Mouse (Mus musculus) layer of hippocampus, postnatal 25 days (tissue): ENCODE results near the gene Car15. TPM values are rescaled to one million over a fixed set of nuclear protein-coding genes. Genes with fewer than 3 reads are reported as not detected.

Experiments used
- DNase-seq, 2 experiments: peaks; one replicate each; pipeline ENCODE4 v3.0.0; 2022; ENCODE audit warnings: mixed read lengths in 2 of 2, low spot score in 1 of 2; ENCODE audit errors: extremely low spot score in 1 of 2
- total RNA-seq, 2 experiments: library from RNA; stranded (reverse); gene quantifications; 2 replicates each; pipeline ENCODE4 v1.2.3; 2021

Gene Car15
- total RNA-seq, 2 experiments from 2014 or later, result 12.9 to 13.5 TPM

GRCm38 (mm10) chr16:17802839-17803674, 35.1 kb downstream of the Car15 start:
- peak in 1 of 2 experiments; percentile 42 for DNase-seq

- DNase-seq, result no peak
Observed at GRCm38 (mm10) chr16:17802456-17802838, 35.7 kb downstream of the Car15 start.

GRCm38 (mm10) chr16:17801777-17802455, 36.2 kb downstream of the Car15 start:
- no peak for DNase-seq

GRCm38 (mm10) chr16:17799584-17799983, 38.6 kb downstream of the Car15 start:
- no peak for DNase-seq

- DNase-seq, result no peak
Observed at GRCm38 (mm10) chr16:17798321-17799180, 39.6 kb downstream of the Car15 start.

- DNase-seq, result no peak
Observed at GRCm38 (mm10) chr16:17797812-17798311, 40.3 kb downstream of the Car15 start.

GRCm38 (mm10) chr16:17796971-17797811, 41.0 kb downstream of the Car15 start, which contains the start of gene Scarf2:
Scarf2 (plus strand) TSS chr16:17797282.
- DNase-seq, result no peak

- no peak for DNase-seq
Observed at GRCm38 (mm10) chr16:17796519-17796918, 41.6 kb downstream of the Car15 start.

GRCm38 (mm10) chr16:17795643-17796042, 42.5 kb downstream of the Car15 start:
- DNase-seq, result no peak

- no peak for DNase-seq
Observed at GRCm38 (mm10) chr16:17794047-17794446, 44.1 kb downstream of the Car15 start.

GRCm38 (mm10) chr16:17792728-17793127, 45.4 kb downstream of the Car15 start:
- no peak for DNase-seq

- no peak for DNase-seq
Observed at GRCm38 (mm10) chr16:17785337-17785736, 52.8 kb downstream of the Car15 start.

Other genes with a start within 250 kb of the Car15 start
- 10 to 100 TPM; 40.8 to 58.6 TPM for gene Smpd4, start 219.0 kb downstream of the Car15 start, total RNA-seq
- gene Ccdc74a, start 191.9 kb downstream of the Car15 start, total RNA-seq, result 10 to 100 TPM; 38.7 to 39.3 TPM
- gene Med15, start 105.5 kb downstream of the Car15 start, total RNA-seq, result 10 to 100 TPM; 62.7 to 82.2 TPM
- 100 to 1,000 TPM in 1 of 2 experiments, 10 to 100 TPM in 1; 97.3 to 103 TPM for gene Klhl22, start 78.7 kb downstream of the Car15 start, total RNA-seq
- gene Scarf2, start 41.1 kb downstream of the Car15 start, total RNA-seq, result 1 to 10 TPM; 2.7 to 2.8 TPM
- 1 to 10 TPM; 3.6 to 3.7 TPM for gene B830017H08Rik, start 5.2 kb downstream of the Car15 start, total RNA-seq
- 1 to 10 TPM; 2.4 to 2.7 TPM for gene Gm20518, start 53.3 kb upstream of the Car15 start, total RNA-seq
- gene Tssk1, start 55.9 kb upstream of the Car15 start, total RNA-seq, result under 1 TPM in 1 of 2 experiments, not detected in 1; 0.15 TPM
- 100 to 1,000 TPM; 103 to 114 TPM for gene Dgcr2, start 60.2 kb upstream of the Car15 start, total RNA-seq
- not detected for gene Tssk2, start 60.3 kb upstream of the Car15 start, total RNA-seq
- 10 to 100 TPM; 26.3 to 32.1 TPM for gene Ess2, start 73.0 kb upstream of the Car15 start, total RNA-seq
- not detected for gene Gsc2, start 76.7 kb upstream of the Car15 start, total RNA-seq
- 10 to 100 TPM; 52.6 to 53.5 TPM for gene Slc25a1, start 89.9 kb upstream of the Car15 start, total RNA-seq
- gene Vpreb2, start 142.1 kb upstream of the Car15 start, total RNA-seq, result not detected
- gene Dgcr6, start 214.5 kb upstream of the Car15 start, total RNA-seq, result 10 to 100 TPM; 76.0 to 85.6 TPM